Mouse (Mus musculus) MEL (cell line): ENCODE measurements around the gene Tpmt. TPM values are rescaled to one million over a fixed set of nuclear protein-coding genes. Genes with fewer than 3 reads are reported as not detected.

ENCODE experiments used
- DNase-seq: peaks from one replicate; pipeline ENCODE4 v3.0.0; 2011; ENCODE audit warnings: low read depth, low spot score
- H3K27ac ChIP-seq: 2 replicates; pipeline ENCODE4 v1.5.1; 2012; ENCODE audit warnings: low read depth, mild to moderate bottlenecking, control low read depth, low read length, moderate library complexity; ENCODE audit not compliant: control insufficient read depth
- H3K27me3 ChIP-seq, 2 experiments: fragments of 150-350 bp in 1 of 2; sonication (generic) in 1 of 2; 2 replicates each; pipeline ENCODE4 v1.6.1; 2012; ENCODE audit warnings: low read length in 2 of 2, mild to moderate bottlenecking in 2 of 2, improper control_type of control experiment in 1 of 2, moderate library complexity in 1 of 2; ENCODE audit not compliant: insufficient read depth in 2 of 2, control insufficient read depth in 1 of 2
- H3K36me3 ChIP-seq, 2 experiments: 2 replicates each; pipeline ENCODE4 v1.6.1; 2012 to 2014; ENCODE audit warnings: low read length in 2 of 2, improper control_type of control experiment in 1 of 2, inconsistent platforms in 1 of 2, mild to moderate bottlenecking in 1 of 2; ENCODE audit not compliant: insufficient read depth in 2 of 2, control insufficient read depth in 1 of 2
- H3K4me1 ChIP-seq, 2 experiments: fragments of 150-350 bp in 1 of 2; sonication (generic) in 1 of 2; 2 replicates each; pipeline ENCODE4 v1.6.1; 2012; ENCODE audit warnings: low read length in 2 of 2, improper control_type of control experiment in 1 of 2, mild to moderate bottlenecking in 1 of 2; ENCODE audit not compliant: insufficient read depth in 2 of 2, control insufficient read depth in 1 of 2
- H3K4me3 ChIP-seq, 2 experiments: fragments of 150-350 bp in 1 of 2; sonication (generic) in 1 of 2; 2 replicates each; pipeline ENCODE4 v1.5.1; 2012; ENCODE audit warnings: low read depth in 2 of 2, low read length in 2 of 2, mild to moderate bottlenecking in 2 of 2, moderate library complexity in 2 of 2, control low read depth in 1 of 2, improper control_type of control experiment in 1 of 2; ENCODE audit not compliant: control insufficient read depth in 1 of 2, insufficient read depth in 1 of 2
- H3K79me2 ChIP-seq: 2 replicates; pipeline ENCODE4 v1.6.1; 2012; ENCODE audit warnings: mild to moderate bottlenecking, low read length, moderate library complexity; ENCODE audit not compliant: control insufficient read depth, poor library complexity, insufficient read depth
- H3K9ac ChIP-seq: 2 replicates; pipeline ENCODE4 v1.6.1; 2012; ENCODE audit warnings: low read depth, mild to moderate bottlenecking, control low read depth, low read length, moderate library complexity; ENCODE audit not compliant: control insufficient read depth, poor library complexity, severe bottlenecking
- H3K9me3 ChIP-seq: fragments of 150-350 bp; sonication (generic); replicated peaks from 2 replicates; pipeline ENCODE4 v1.6.1; 2012; ENCODE audit warnings: mild to moderate bottlenecking, low read length, improper control_type of control experiment, moderate library complexity; ENCODE audit not compliant: insufficient read depth
- CHD1 ChIP-seq: IDR thresholded peaks from 2 replicates; pipeline ENCODE4 v1.6.1; 2012; ENCODE audit warnings: low read depth, mild to moderate bottlenecking, inconsistent platforms, low read length, improper control_type of control experiment
- CHD2 ChIP-seq: IDR thresholded peaks from 2 replicates; pipeline ENCODE4 v1.6.1; 2011; ENCODE audit warnings: low read length, improper control_type of control experiment
- E2F4 ChIP-seq: IDR thresholded peaks from 2 replicates; pipeline ENCODE4 v1.6.1; 2011; ENCODE audit warnings: low read depth, low read length, improper control_type of control experiment, borderline replicate concordance
- ELF1 ChIP-seq: IDR thresholded peaks from 2 replicates; pipeline ENCODE4 v1.6.1; 2014; ENCODE audit warnings: low read depth, mild to moderate bottlenecking, inconsistent platforms, low read length, improper control_type of control experiment, moderate library complexity
- EP300 ChIP-seq, 2 experiments: IDR thresholded peaks; 2 replicates each; pipeline ENCODE4 v1.6.1; 2011; ENCODE audit warnings: improper control_type of control experiment in 2 of 2, low read length in 2 of 2, low read depth in 1 of 2, mild to moderate bottlenecking in 1 of 2
- GABPA ChIP-seq: IDR thresholded peaks from 2 replicates; pipeline ENCODE4 v1.6.1; 2012; ENCODE audit warnings: low read depth, mild to moderate bottlenecking, inconsistent platforms, low read length, improper control_type of control experiment, moderate library complexity
- GATA1 ChIP-seq: IDR thresholded peaks from 2 replicates; pipeline ENCODE4 v1.6.1; 2011; ENCODE audit warnings: low read depth, low read length, improper control_type of control experiment
- JUND ChIP-seq: IDR thresholded peaks from 2 replicates; pipeline ENCODE4 v1.6.1; 2011; ENCODE audit warnings: low read depth, mild to moderate bottlenecking, improper control_type of control experiment, low read length
- KAT2A ChIP-seq: conservative IDR thresholded peaks from 2 replicates; pipeline ENCODE4 v1.6.1; 2012; ENCODE audit warnings: low read depth, low read length, improper control_type of control experiment, inconsistent platforms
- MAFK ChIP-seq: IDR thresholded peaks from 2 replicates; pipeline ENCODE4 v1.6.1; 2011; ENCODE audit warnings: low read depth, mild to moderate bottlenecking, low read length, improper control_type of control experiment, borderline replicate concordance
- MAZ ChIP-seq: IDR thresholded peaks from 2 replicates; pipeline ENCODE4 v1.6.1; 2012; ENCODE audit warnings: low read depth, mild to moderate bottlenecking, inconsistent platforms, low read length, improper control_type of control experiment
- MYB ChIP-seq: IDR thresholded peaks from 2 replicates; pipeline ENCODE4 v1.6.1; 2011; ENCODE audit warnings: mild to moderate bottlenecking, low read depth, low read length, improper control_type of control experiment
- POLR2A ChIP-seq, 2 experiments: IDR thresholded peaks; 2 replicates each; pipeline ENCODE4 v1.6.1; 2011 to 2012; ENCODE audit warnings: low read length in 2 of 2, mild to moderate bottlenecking in 2 of 2, control low read depth in 1 of 2, improper control_type of control experiment in 1 of 2, low read depth in 1 of 2, moderate library complexity in 1 of 2; ENCODE audit not compliant: control insufficient read depth in 1 of 2, insufficient read depth in 1 of 2, poor library complexity in 1 of 2
- POLR2AphosphoS2 ChIP-seq: IDR thresholded peaks from 2 replicates; pipeline ENCODE4 v1.6.1; 2011; ENCODE audit warnings: low read length, improper control_type of control experiment
- RAD21 ChIP-seq: IDR thresholded peaks from 2 replicates; pipeline ENCODE4 v1.6.1; 2011; ENCODE audit warnings: mild to moderate bottlenecking, low read depth, low read length, improper control_type of control experiment
- SIN3A ChIP-seq: IDR thresholded peaks from 2 replicates; pipeline ENCODE4 v1.6.1; 2012; ENCODE audit warnings: low read length, improper control_type of control experiment, inconsistent platforms
- TAL1 ChIP-seq: IDR thresholded peaks from 2 replicates; pipeline ENCODE4 v1.6.1; 2012; ENCODE audit warnings: mild to moderate bottlenecking, inconsistent platforms, low read length, moderate library complexity, mixed read lengths
- TBP ChIP-seq: IDR thresholded peaks from 2 replicates; pipeline ENCODE4 v1.8.0; 2011; ENCODE audit warnings: low read depth, low read length, improper control_type of control experiment
- TCF12 ChIP-seq: IDR thresholded peaks from 2 replicates; pipeline ENCODE4 v1.6.1; 2014; ENCODE audit warnings: low read depth, mild to moderate bottlenecking, inconsistent platforms, low read length, improper control_type of control experiment, moderate library complexity
- UBTF ChIP-seq: IDR thresholded peaks from 2 replicates; pipeline ENCODE4 v1.6.1; 2012; ENCODE audit warnings: low read depth, mild to moderate bottlenecking, inconsistent platforms, low read length, improper control_type of control experiment, moderate library complexity, borderline replicate concordance; ENCODE audit not compliant: insufficient read depth
- USF2 ChIP-seq, 2 experiments: IDR thresholded peaks; 2 replicates each; pipeline ENCODE4 v1.6.1; 2011 to 2012; ENCODE audit warnings: improper control_type of control experiment in 2 of 2, low read length in 2 of 2, borderline replicate concordance in 1 of 2, inconsistent platforms in 1 of 2, low read depth in 1 of 2, mild to moderate bottlenecking in 1 of 2; ENCODE audit not compliant: insufficient read depth in 1 of 2
- ZC3H11A ChIP-seq: IDR thresholded peaks from 2 replicates; pipeline ENCODE4 v1.6.1; 2012; ENCODE audit warnings: low read depth, mild to moderate bottlenecking, inconsistent platforms, low read length, improper control_type of control experiment
- ZNF384 ChIP-seq: IDR thresholded peaks from 2 replicates; pipeline ENCODE4 v1.6.1; 2012; ENCODE audit warnings: low read depth, mild to moderate bottlenecking, inconsistent platforms, low read length, improper control_type of control experiment
- polyA plus RNA-seq, 2 experiments: library from polyadenylated mRNA; stranded (reverse) in 1 of 2; unstranded in 1 of 2; fragments of >175 nt in 1 of 2; fragments of >200 nt in 1 of 2; gene quantifications; 2 replicates each; pipeline versions ENCODE4 v1.2.1 to v1.2.4; 2012; ENCODE audit warnings: low replicate concordance in 2 of 2, low read depth in 1 of 2; ENCODE audit not compliant: insufficient read length in 2 of 2, insufficient read depth in 1 of 2, missing spikeins in 1 of 2
- total RNA-seq: library from RNA; depleted of rRNA; stranded (reverse); fragments of 300-350 nt; gene quantifications from 2 replicates; pipeline ENCODE4 v1.2.3, GENCODE M21; 2012

Gene Tpmt
- total and polyA plus RNA-seq, 3 experiments = 2.5 to 3.9 TPM; not detected in 1

DNA sequence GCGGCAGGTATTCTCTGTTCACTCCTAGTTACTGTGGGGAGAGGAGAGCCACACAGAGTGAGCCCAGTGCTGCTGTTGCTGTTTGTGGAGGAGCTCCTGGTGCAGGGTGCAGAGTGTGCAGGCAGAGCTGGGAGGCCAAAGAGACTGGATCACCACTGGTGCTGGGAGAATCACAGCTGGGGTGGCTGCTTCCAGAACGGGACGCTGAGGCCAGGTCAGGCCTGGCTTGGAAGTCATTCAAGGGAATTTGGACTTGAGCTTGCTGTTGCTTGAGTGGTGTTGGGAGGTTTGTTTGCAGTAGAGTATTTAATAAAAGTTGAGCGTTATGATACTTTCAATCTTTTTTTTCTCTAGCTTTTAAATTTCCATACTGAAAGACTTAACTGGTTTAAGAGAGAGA lies 3.5 kb upstream of the Tpmt start:
- Histone ChIP-seq H3K36me3 (no peaks in the 10 kb centered on the region), H3K79me2 (peaks cover 3% of the 10 kb centered on the region), H3K9me3 (no peaks in the 10 kb centered on the region), H3K4me3 (no peak overlapping the region), H3K4me1 (no peaks in the 10 kb centered on the region), H3K9ac (no peak overlapping the region), H3K27me3 (no peaks in the 10 kb centered on the region), H3K27ac (no peak overlapping the region)
- no peak for DNase-seq
- TF ChIP-seq E2F4 (no peak), KAT2A (no peak), UBTF (no peak), MYB (no peak), ZC3H11A (no peak)

DNA sequence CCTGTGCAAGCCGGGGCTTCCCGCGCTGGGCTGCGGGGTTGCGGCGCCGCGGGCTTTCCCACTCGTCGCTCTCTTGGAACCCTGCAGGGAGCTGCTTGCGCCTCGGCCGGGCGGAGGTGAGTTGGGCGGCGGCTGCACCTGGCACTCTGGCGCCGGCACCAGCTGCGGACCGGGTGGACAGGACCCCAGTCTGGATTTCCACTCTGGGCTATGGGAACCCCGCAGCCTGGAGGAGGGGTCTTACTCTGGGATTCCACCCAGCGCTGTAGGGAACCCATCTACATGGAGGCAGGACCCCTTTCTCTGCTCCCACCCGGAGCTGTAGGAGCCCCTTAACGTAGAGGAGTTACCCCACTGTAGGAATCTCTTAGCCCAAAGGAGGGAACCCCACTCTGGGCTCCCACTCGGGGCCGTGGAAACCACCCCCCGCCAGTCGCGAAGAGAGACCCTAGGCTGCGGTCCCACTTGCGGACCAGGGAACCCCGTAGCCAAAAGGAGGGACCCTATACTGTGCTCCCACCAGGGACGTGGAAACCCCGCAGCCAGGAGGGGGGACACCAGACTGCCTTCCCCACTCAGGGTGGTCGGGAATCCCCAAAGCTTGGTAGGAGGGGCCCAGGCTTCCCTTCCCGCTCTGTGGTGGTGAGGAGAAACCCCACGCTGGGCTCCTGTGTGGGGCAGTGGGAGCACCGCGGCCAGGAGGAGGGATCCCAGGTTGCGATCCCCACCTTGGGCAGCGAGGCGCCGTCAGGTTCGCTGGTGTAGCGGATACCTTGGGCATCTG lies 512 bp downstream of the Tpmt start:
- H3K4me3 ChIP-seq = peak overlapping the region; percentile 95 to 97
- peaks cover 3% of the 10 kb centered on the region for H3K79me2 ChIP-seq
- TF ChIP-seq KAT2A (no peak), CHD1 (no peak)
- H3K9ac ChIP-seq = peak overlapping the region; percentile 92
- H3K4me1 ChIP-seq = peaks cover 0 to 5% of the 10 kb centered on the region in 2 experiments; a peak in 2 of 4 replicates
- no peaks in the 10 kb centered on the region for H3K27me3 ChIP-seq
- peak; percentile 6 for DNase-seq
- no peaks in the 10 kb centered on the region for H3K36me3 ChIP-seq
- no peaks in the 10 kb centered on the region for H3K9me3 ChIP-seq
- H3K27ac ChIP-seq = no peak overlapping the region

- peak within 1 kb of the TSS; percentile 40; the same call in 1 of the 2 replicates for H3K27ac ChIP-seq
- H3K79me2 ChIP-seq = peaks cover 3% of the 10 kb centered on the region
- no peaks in the 10 kb centered on the region for H3K36me3 ChIP-seq
- peaks cover 0 to 5% of the 10 kb centered on the region in 2 experiments; a peak in 2 of 4 replicates for H3K4me1 ChIP-seq
- no peaks in the 10 kb centered on the region for H3K27me3 ChIP-seq
- DNase-seq = peak; percentile 98
- peak within 1 kb of the TSS; percentile 95 to 97 for H3K4me3 ChIP-seq
- H3K9ac ChIP-seq = peak within 1 kb of the TSS; percentile 92
- H3K9me3 ChIP-seq = no peaks in the 10 kb centered on the region
- TF ChIP-seq MAFK (no peak), POLR2AphosphoS2 (no peak; the same call in 1 of the 2 replicates), MAZ (peak; percentile 67; the same call in 1 of the 2 replicates), POLR2A (IDR thresholded peaks at IDR 0.05; ENCODE audit: control insufficient read depth in 1 of 2, insufficient read depth in 1 of 2, low read depth in 1 of 2, low read length in 2 of 2, poor library complexity in 1 of 2) (peak; percentile 77 to 96), CHD2 (no peak), RAD21 (no peak), CHD1 (no peak), ELF1 (peak; percentile 57; the same call in 1 of the 2 replicates), MYB (no peak), EP300 (IDR thresholded peaks at IDR 0.05; ENCODE audit: low read depth in 1 of 2, low read length in 2 of 2) (no peak), E2F4 (no peak), KAT2A (no peak), ZC3H11A (no peak), GABPA (no peak), TCF12 (0 out of 2 replicates have a peak, but pooled peaks have one; percentile 19), TAL1 (no peak), JUND (no peak), GATA1 (no peak), USF2 (IDR thresholded peaks at IDR 0.05; ENCODE audit: borderline replicate concordance in 1 of 2, insufficient read depth in 1 of 2, low read depth in 1 of 2, low read length in 2 of 2) (no peak), TBP (peak; percentile 58; the same call in 1 of the 2 replicates), ZNF384 (no peak), SIN3A (peak; percentile 53)
These were observed 1.4 kb downstream of the Tpmt start, which contains the start of gene Kdm1b for GRCm38 (mm10) chr13:47043030-47043680. TSS of gene Kdm1b (plus strand) at chr13:47043499.
